ENCODE assay signal across 11 mouse cellular contexts in genomic region chr7:84794655-84795054, GRCm38 (mm10). TPM values are rescaled to one million over a fixed set of nuclear protein-coding genes. Genes with fewer than 3 reads are reported as not detected.
DNase-seq lines count a peak whose midpoint lies in the region; ATAC-seq and TF ChIP-seq lines count a peak whose summit lies in the region.
"Had no signal": no experiment of that assay in that cellular context is flagged by ENCODE, and none has a peak within 500 bp of the region (broad histone marks: within the 10 kb centered on the region; RNA-seq: fewer than 3 reads in every experiment).

No protein-coding gene starts in this region.

- H3K4me2 ChIP-seq in lung, postnatal 0 days (replicated peaks; ENCODE audit: low read depth, low read length) = no peak overlapping the region
- H3K4me2 ChIP-seq: lung, embryonic 15.5 days had no signal

- peak; percentile 48 for TF ChIP-seq CTCF in lung, postnatal 0 days (IDR thresholded peaks at IDR 0.05)

- TF ChIP-seq EP300 in lung, postnatal 0 days (IDR thresholded peaks at IDR 0.05) = no peak

- no peaks in the 10 kb centered on the region for H3K9me3 ChIP-seq in lung, postnatal 0 days (ENCODE audit: low read length)
- H3K9me3 ChIP-seq: lung, embryonic 15.5 days had no signal

- H3K27me3 ChIP-seq in lung, postnatal 0 days (replicated peaks; ENCODE audit: insufficient read depth, low read length) = no peaks in the 10 kb centered on the region
- H3K27me3 ChIP-seq: lung, embryonic 15.5 days had no signal

- peak; percentile 23 for DNase-seq in heart, adult 8-10 months (ENCODE audit: low spot score)
- no peak for DNase-seq in heart, adult 11 months
- DNase-seq in lung, postnatal 0 days (ENCODE audit: low spot score) = peak; percentile 30
- no peak for DNase-seq in lung, postnatal 14 days
- peak; percentile 14 for DNase-seq in MN1 (ENCODE audit: low spot score)
- DNase-seq in induced T-regulatory cell, adult 2 months (ENCODE audit: low read depth) = peak; percentile 46
- DNase-seq in testis, postnatal 14 days (ENCODE audit: low spot score) = no peak
- DNase-seq in frontal cortex, postnatal 25 days (ENCODE audit: low spot score in 2 of 2) = no peak

- H3K27ac ChIP-seq in lung, postnatal 0 days (ENCODE audit: low read length) = no peak overlapping the region
- H3K27ac ChIP-seq: lung, embryonic 15.5 days had no signal

- ATAC-seq in lung, postnatal 0 days = no peak

- WGBS in lung, postnatal 0 days = 0% methylated on average over 1 of the region's 1 CpGs

- no peaks in the 10 kb centered on the region for H3K4me1 ChIP-seq in lung, postnatal 0 days (ENCODE audit: insufficient read depth, low read depth, low read length)
- H3K4me1 ChIP-seq: lung, embryonic 15.5 days had no signal

- no peak overlapping the region for H3K9ac ChIP-seq in lung, postnatal 0 days (replicated peaks; ENCODE audit: low read depth)
- H3K9ac ChIP-seq: lung, embryonic 15.5 days had no signal

- H3K4me3 ChIP-seq in lung, postnatal 0 days (ENCODE audit: low read depth, low read length) = no peak overlapping the region
- H3K4me3 ChIP-seq: lung, embryonic 15.5 days had no signal

- H3K36me3 ChIP-seq in lung, postnatal 0 days (ENCODE audit: insufficient read depth, low read length) = no peaks in the 10 kb centered on the region
- H3K36me3 ChIP-seq: lung, embryonic 15.5 days had no signal

RNA-seq across cellular contexts. Expression of gene Olfr291, which starts 58.7 kb away (rescaled TPM):
- not detected for total RNA-seq in heart, adult 8-10 months (2022)
- not detected in 2 replicates for polyA plus RNA-seq in lung, postnatal 0 days (2015; fragmentation: Nextera tagmentation; extraction: Ambion mirVana)
- total RNA-seq: adrenal gland, postnatal 36 days had no signal
- polyA plus RNA-seq: heart, embryonic 14.5 days; lung, embryonic 15.5 days had no signal

Comparison
In these comparisons a context has a peak if more than half of its experiments do, and no peak if none do; other contexts are left out.
1. DNase-seq: peak in heart, adult 8-10 months (single experiment), lung, postnatal 0 days (single experiment), MN1 (single experiment) and induced T-regulatory cell, adult 2 months (single experiment); none in heart, adult 11 months (single experiment), lung, postnatal 14 days (single experiment), testis, postnatal 14 days (single experiment) and frontal cortex, postnatal 25 days (0 of 2).